Mouse (Mus musculus) embryonic fibroblast, embryonic 13.5 days (primary cell): Measurements from ENCODE around the gene Blvrb.

Experiments used
- CTCF ChIP-seq: IDR thresholded peaks from 2 replicates; pipeline ENCODE4 v1.5.1; 2011; ENCODE audit warnings: mild to moderate bottlenecking, control low read depth, low read length, moderate library complexity, borderline replicate concordance; ENCODE audit not compliant: insufficient read depth
- POLR2A ChIP-seq: IDR thresholded peaks from 2 replicates; pipeline ENCODE4 v1.6.1; 2011; ENCODE audit warnings: low read depth, mild to moderate bottlenecking, control low read depth, low read length, moderate library complexity

DNA sequence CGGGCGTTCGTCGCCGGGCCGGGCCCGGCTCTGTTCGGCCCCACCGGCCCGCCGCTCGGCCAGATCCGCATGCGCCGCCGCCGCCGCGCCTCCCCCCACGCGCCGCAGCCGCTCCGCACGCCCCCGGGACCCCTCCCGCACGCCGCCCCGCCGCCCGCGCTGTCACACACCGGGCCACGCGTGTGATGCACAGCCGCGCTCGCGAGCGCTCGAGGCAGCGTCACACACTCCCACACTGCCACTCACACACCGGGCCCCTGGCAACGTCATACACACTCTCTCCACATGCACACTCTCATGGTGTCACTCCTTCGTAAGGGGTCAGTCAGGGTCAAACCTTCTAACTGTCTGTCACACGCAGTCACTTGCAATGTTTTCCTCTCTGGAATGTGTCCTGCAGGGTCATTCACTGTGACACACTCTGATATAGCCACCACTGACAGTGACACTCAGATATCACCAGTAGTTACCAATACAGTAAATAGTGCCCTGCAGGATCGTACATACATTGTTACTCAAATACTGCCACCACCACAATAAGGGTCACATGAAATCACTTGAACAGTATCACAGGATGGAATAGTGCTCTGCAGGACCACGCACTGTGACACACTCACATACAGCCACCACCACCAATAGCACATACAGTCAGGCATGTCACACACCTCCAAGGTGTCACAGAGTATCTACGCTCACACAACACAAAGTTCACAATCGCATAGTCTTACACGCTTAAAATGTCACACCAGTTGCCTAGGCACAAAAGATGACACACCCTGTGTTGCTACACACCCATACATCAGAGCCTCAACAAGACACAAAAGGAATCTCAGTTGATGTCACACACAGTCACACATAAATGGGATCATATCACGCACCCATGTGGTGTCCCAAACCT is 1.0 kb upstream of the Blvrb start:
- TF ChIP-seq POLR2A (no peak), CTCF (no peak)
